Mouse (Mus musculus) megakaryocyte, embryonic 14.5 days (primary cell): ENCODE measurements around the gene Exoc7.

ENCODE experiments used
- FLI1 ChIP-seq: IDR thresholded peaks from 2 replicates; pipeline ENCODE4 v1.6.1; 2012; ENCODE audit warnings: low read length, inconsistent platforms, mixed read lengths
- GATA1 ChIP-seq: IDR thresholded peaks from 3 replicates; pipeline ENCODE4 v1.6.1; 2012; ENCODE audit warnings: mixed read lengths, low read length, inconsistent platforms, borderline replicate concordance

DNA sequence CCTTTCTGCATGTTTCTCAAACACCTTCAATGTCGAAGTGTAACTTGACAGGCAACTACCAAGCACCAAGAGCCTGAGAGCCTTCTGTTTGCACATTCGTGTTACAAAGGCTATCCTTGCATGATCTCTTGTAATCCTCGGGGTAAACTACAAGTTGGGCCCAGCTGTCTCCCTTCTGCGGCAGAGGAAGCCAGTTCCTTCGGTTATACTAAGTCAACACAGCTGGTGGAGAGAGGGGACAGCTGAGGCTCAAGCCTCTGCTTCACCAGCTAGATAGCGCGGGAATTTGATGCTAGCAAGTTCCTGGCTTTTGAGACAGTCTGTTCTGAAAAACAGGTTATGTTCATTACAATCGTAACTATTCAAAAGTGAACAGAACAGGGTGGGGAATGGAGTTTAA, 5.3 kb upstream of the Exoc7 start:
- TF ChIP-seq FLI1: no peak
- TF ChIP-seq GATA1: no peak
